Mouse (Mus musculus): ENCODE data around the gene Prkn.

GRCm38 (mm10) chr17:10987040-10987439 lies 146.9 kb downstream of the Prkn start:
- TF ChIP-seq CTCF (IDR thresholded peaks at IDR 0.05) (no peak), POLR2A (IDR thresholded peaks at IDR 0.05; ENCODE audit: insufficient read depth, low read depth, low read length) (no peak), EP300 (IDR thresholded peaks at IDR 0.05; ENCODE audit: insufficient read depth, low read depth, low read length) (no peak)
